Mouse (Mus musculus) neural tube, embryonic 14.5 days (tissue): ENCODE measurements around the gene Usp25. TPM values are rescaled to one million over a fixed set of nuclear protein-coding genes. Genes with fewer than 3 reads are reported as not detected.

Experiments used
- ATAC-seq: fragments of 200-750 bp; cut with Nextera tagmentation; 2 replicates; pipeline ENCODE4 v1.8.0; 2017; ENCODE audit warnings: low read depth, mild to moderate bottlenecking, moderate TSS enrichment, moderate library complexity
- H3K27ac ChIP-seq: fragments of 300-500 bp; sonication (generic); 2 replicates; pipeline ENCODE4 v1.5.1; 2014; ENCODE audit warnings: low read depth, mild to moderate bottlenecking, control low read depth, low read length, moderate library complexity, mixed read lengths
- H3K27me3 ChIP-seq: fragments of 300-500 bp; sonication (generic); 2 replicates; pipeline ENCODE4 v1.6.1; 2014; ENCODE audit warnings: low read length; ENCODE audit not compliant: control insufficient read depth, insufficient read depth
- H3K36me3 ChIP-seq: fragments of 300-500 bp; sonication (generic); 2 replicates; pipeline ENCODE4 v1.6.1; 2014; ENCODE audit warnings: low read length, mixed read lengths; ENCODE audit not compliant: control insufficient read depth, insufficient read depth
- H3K4me1 ChIP-seq: fragments of 300-500 bp; sonication (generic); 2 replicates; pipeline ENCODE4 v1.6.1; 2014; ENCODE audit warnings: low read length; ENCODE audit not compliant: control insufficient read depth, insufficient read depth
- H3K4me2 ChIP-seq: fragments of 300-500 bp; sonication (generic); 2 replicates; pipeline ENCODE4 v1.6.1; 2014; ENCODE audit warnings: mild to moderate bottlenecking, low read depth, low read length, control low read depth
- H3K4me3 ChIP-seq: fragments of 300-500 bp; sonication (generic); 2 replicates; pipeline ENCODE4 v1.5.1; 2014; ENCODE audit warnings: low read depth, low read length, control low read depth, mixed read lengths
- H3K9ac ChIP-seq: fragments of 300-500 bp; sonication (generic); replicated peaks from 2 replicates; pipeline ENCODE4 v1.6.1; 2014; ENCODE audit warnings: low read depth, mild to moderate bottlenecking, control low read depth, low read length, mixed read lengths
- H3K9me3 ChIP-seq: fragments of 300-500 bp; sonication (generic); 2 replicates; pipeline ENCODE4 v1.6.1; 2016; ENCODE audit warnings: low read length; ENCODE audit not compliant: control insufficient read depth
- WGBS: fragments of 180-500 bp; shearing (Covaris S2); extraction: QIAGEN DNeasy Blood & Tissue Kit; methylation state at CpG from one replicate; pipeline ENCODE4 v1.1.7; 2014; 5-methylcytosine and 5-hydroxymethylcytosine counted together
- polyA plus RNA-seq: library from polyadenylated mRNA; unstranded; fragments of >200 nt; fragmentation: Nextera tagmentation; extraction: Ambion mirVana; gene quantifications from 2 replicates; pipeline ENCODE4 v1.2.1, GENCODE M21; 2014

The Usp25 gene
- polyA plus RNA-seq, 1 experiment from 2014 or later, result 13.1 TPM

DNA sequence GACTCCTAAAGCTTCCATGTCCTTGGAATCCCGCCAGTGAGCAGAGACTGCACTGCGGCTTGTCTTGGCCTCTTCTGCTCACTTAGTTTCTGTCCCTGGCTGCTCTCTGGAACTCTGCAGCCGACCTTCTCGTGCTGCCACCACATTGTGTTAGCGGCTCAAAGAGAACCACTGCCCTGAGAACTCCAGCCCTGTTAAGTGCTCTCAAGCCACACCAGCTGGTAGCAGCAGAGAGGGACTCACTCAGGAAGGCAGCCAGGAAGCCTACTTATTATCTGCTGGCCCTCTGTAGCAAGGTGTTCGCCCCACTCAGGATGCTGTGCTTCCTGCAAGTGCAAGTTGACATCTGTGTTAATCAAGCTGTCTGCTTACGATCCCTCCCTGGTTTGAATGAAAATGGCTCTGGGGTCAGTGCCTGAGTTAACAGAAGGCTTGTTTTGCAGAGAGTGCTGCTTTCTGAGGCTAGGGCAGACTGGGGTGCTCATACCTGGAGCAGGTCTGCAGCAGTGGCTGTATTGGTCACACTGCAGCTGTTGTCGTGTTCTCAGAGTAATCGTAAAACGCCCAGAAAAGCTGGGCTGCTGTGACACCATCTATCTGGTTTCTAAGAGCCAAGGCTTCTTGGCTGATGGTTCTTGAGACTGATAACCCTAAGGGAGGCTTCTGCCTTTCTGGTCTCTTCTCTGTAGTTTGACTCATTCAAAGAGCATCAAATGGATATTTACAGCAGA is 15.3 kb downstream of the Usp25 start:
- no peaks in the 10 kb centered on the region for H3K36me3 ChIP-seq
- ATAC-seq, result peak; percentile 23; the same call in 1 of the 2 replicates
- H3K4me3 ChIP-seq, result no peak overlapping the region
- 68% methylated on average over 10 of the region's 10 CpGs for WGBS
- H3K9me3 ChIP-seq, result no peaks in the 10 kb centered on the region
- 0 out of 2 replicates have a peak, but pooled peaks cover 4% of the 10 kb centered on the region for H3K4me1 ChIP-seq
- no peak overlapping the region for H3K4me2 ChIP-seq
- no peak overlapping the region for H3K9ac ChIP-seq
- no peaks in the 10 kb centered on the region for H3K27me3 ChIP-seq
- H3K27ac ChIP-seq, result no peak overlapping the region

DNA sequence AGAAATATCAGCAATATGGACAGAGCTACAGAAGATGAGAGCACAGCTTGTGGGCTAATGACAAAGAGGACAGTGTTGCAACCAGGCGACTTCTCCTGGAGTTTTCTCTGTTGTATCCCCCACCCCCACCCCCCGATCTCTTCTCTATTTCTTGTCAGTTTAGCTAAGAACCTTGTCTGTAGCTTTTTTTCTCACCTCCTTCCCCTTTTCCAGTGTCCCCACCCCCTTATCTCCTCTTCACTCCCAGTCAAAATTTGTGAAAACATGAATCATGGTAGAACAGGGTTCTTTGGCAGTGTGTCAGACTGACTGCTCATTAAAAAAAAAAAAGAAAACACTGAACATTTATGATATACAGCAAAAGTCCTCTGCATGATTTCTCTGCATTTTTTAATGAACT is 16.9 kb downstream of the Usp25 start:
- Histone ChIP-seq H3K27me3 (no peaks in the 10 kb centered on the region), H3K9ac (no peak overlapping the region), H3K36me3 (no peaks in the 10 kb centered on the region), H3K27ac (no peak overlapping the region), H3K4me1 (0 out of 2 replicates have a peak, but pooled peaks cover 6% of the 10 kb centered on the region), H3K4me2 (no peak overlapping the region), H3K9me3 (no peaks in the 10 kb centered on the region), H3K4me3 (no peak overlapping the region)
- 75% methylated on average over 2 of the region's 2 CpGs for WGBS
- ATAC-seq, result no peak

DNA sequence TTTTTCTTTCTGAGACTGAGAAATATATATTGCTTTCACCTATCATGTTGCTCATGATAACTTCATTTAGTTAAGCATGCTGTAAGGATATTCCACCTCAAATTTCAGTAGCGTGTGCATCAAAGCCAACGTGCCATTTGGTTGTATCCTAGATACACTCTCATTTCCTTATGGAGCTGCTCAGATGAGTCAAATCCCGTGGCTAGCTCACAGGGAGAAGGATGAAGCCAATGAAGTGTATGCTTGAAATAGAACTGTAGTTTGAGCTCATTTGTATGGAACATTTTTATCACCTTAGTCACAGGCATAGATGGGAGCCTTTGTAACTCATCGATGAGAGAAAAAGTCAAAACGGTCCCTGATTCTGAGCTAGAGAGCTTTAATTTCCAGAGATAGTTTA is 20.8 kb downstream of the Usp25 start:
- no peak overlapping the region for H3K9ac ChIP-seq
- no peaks in the 10 kb centered on the region for H3K27me3 ChIP-seq
- 0 out of 2 replicates have a peak, but pooled peaks cover 2% of the 10 kb centered on the region for H3K4me1 ChIP-seq
- 0 out of 2 replicates have a peak, but pooled peaks cover 4% of the 10 kb centered on the region for H3K36me3 ChIP-seq
- H3K9me3 ChIP-seq, result no peaks in the 10 kb centered on the region
- no peak overlapping the region for H3K4me2 ChIP-seq
- no peak overlapping the region for H3K27ac ChIP-seq
- H3K4me3 ChIP-seq, result no peak overlapping the region
- 87% methylated on average over 5 of the region's 5 CpGs for WGBS
- ATAC-seq, result no peak

- Histone ChIP-seq H3K9ac (no peak overlapping the region), H3K4me1 (0 out of 2 replicates have a peak, but pooled peaks cover 2% of the 10 kb centered on the region), H3K9me3 (no peaks in the 10 kb centered on the region), H3K4me3 (no peak overlapping the region), H3K27ac (no peak overlapping the region), H3K36me3 (0 out of 2 replicates have a peak, but pooled peaks cover 4% of the 10 kb centered on the region), H3K27me3 (no peaks in the 10 kb centered on the region), H3K4me2 (no peak overlapping the region)
- ATAC-seq, result no peak
- WGBS, result 82% methylated on average over 8 of the region's 8 CpGs
Measured at GRCm38 (mm10) chr16:77034751-77035150, 21.2 kb downstream of the Usp25 start.

- no peak overlapping the region for H3K27ac ChIP-seq
- H3K9me3 ChIP-seq, result no peaks in the 10 kb centered on the region
- H3K9ac ChIP-seq, result no peak overlapping the region
- no peak for ATAC-seq
- no peak overlapping the region for H3K4me3 ChIP-seq
- 89% methylated on average over 5 of the region's 5 CpGs for WGBS
- H3K27me3 ChIP-seq, result no peaks in the 10 kb centered on the region
- 0 out of 2 replicates have a peak, but pooled peaks cover 4% of the 10 kb centered on the region for H3K36me3 ChIP-seq
- no peak overlapping the region for H3K4me2 ChIP-seq
- H3K4me1 ChIP-seq, result no peaks in the 10 kb centered on the region
Measured at GRCm38 (mm10) chr16:77041573-77041972, 28.1 kb downstream of the Usp25 start.

DNA sequence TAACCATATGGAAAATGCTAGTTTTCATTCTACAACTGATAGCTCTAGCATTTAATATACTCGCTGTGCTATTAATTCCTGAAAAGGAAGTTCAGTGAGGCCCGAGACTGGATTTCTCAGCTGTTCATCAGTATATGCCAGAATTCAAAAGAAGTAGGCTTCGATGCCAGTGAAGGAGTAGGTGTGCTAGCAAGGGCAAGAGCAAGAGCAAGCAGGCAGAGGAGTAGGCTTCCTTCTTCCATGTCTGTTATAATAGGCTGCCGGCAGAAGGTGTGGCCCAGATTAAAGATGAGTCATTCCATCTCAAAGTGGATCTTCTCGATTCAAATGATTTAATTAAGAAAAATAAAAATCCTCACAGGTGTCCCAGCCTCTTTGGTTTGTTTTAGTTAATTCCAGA is 30.0 kb downstream of the Usp25 start:
- Histone ChIP-seq H3K9me3 (no peaks in the 10 kb centered on the region), H3K27ac (no peak overlapping the region), H3K4me1 (no peaks in the 10 kb centered on the region), H3K36me3 (0 out of 2 replicates have a peak, but pooled peaks cover 2% of the 10 kb centered on the region), H3K27me3 (no peaks in the 10 kb centered on the region), H3K4me3 (no peak overlapping the region), H3K4me2 (no peak overlapping the region), H3K9ac (no peak overlapping the region)
- no peak for ATAC-seq
- WGBS, result 91% methylated on average over 5 of the region's 5 CpGs

- ATAC-seq, result no peak
- no peak overlapping the region for H3K27ac ChIP-seq
- H3K9me3 ChIP-seq, result no peaks in the 10 kb centered on the region
- no peak overlapping the region for H3K9ac ChIP-seq
- H3K4me2 ChIP-seq, result no peak overlapping the region
- H3K4me1 ChIP-seq, result no peaks in the 10 kb centered on the region
- WGBS, result 94% methylated on average over 2 of the region's 2 CpGs
- H3K27me3 ChIP-seq, result no peaks in the 10 kb centered on the region
- H3K4me3 ChIP-seq, result no peak overlapping the region
- no peaks in the 10 kb centered on the region for H3K36me3 ChIP-seq
Measured at GRCm38 (mm10) chr16:77054184-77054583, 40.7 kb downstream of the Usp25 start.

- H3K27me3 ChIP-seq, result no peaks in the 10 kb centered on the region
- H3K27ac ChIP-seq, result no peak overlapping the region
- H3K9ac ChIP-seq, result no peak overlapping the region
- H3K36me3 ChIP-seq, result no peaks in the 10 kb centered on the region
- no peak overlapping the region for H3K4me2 ChIP-seq
- no peaks in the 10 kb centered on the region for H3K9me3 ChIP-seq
- H3K4me1 ChIP-seq, result no peaks in the 10 kb centered on the region
- no peak overlapping the region for H3K4me3 ChIP-seq
- 78% methylated on average over 8 of the region's 8 CpGs for WGBS
- no peak for ATAC-seq
Measured at GRCm38 (mm10) chr16:77055519-77056159, 42.1 kb downstream of the Usp25 start.

DNA sequence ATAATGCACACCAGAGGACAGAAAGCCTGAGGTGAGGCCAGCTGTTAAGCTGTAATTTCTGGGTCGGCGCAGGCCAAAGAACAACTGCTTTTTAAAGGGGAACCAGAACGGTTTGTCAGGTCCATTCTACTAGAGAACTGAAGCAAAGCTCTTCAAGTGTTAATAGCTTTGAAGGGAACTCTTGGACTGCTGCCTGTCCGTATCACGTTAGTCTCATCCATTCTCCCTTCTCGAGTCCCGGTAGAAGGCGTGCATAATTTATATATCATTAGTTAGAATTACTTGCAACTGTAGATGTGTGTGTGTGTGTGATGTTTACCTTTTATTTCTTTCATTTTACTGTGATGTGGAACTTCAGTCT is 42.6 kb downstream of the Usp25 start:
- H3K27ac ChIP-seq, result no peak overlapping the region
- no peak for ATAC-seq
- H3K36me3 ChIP-seq, result no peaks in the 10 kb centered on the region
- no peaks in the 10 kb centered on the region for H3K9me3 ChIP-seq
- 37% methylated on average over 8 of the region's 8 CpGs for WGBS
- no peak overlapping the region for H3K4me2 ChIP-seq
- H3K4me1 ChIP-seq, result no peaks in the 10 kb centered on the region
- H3K9ac ChIP-seq, result no peak overlapping the region
- no peaks in the 10 kb centered on the region for H3K27me3 ChIP-seq
- H3K4me3 ChIP-seq, result no peak overlapping the region
